Mouse (Mus musculus): Measurements from ENCODE around the gene Stmn3.
"Not testable (repeated sequence)": the region's sequence is repeated elsewhere in the genome, so short reads cannot be mapped to it uniquely, and the experiment has no call there.

Stmn3 gene

GRCm38 (mm10) chr2:181314080-181314810, at the start of gene Stmn3:
Gene Stmn3, minus strand, starts transcription at chr2:181314500.
- in situ Hi-C loops (cut with MboI, MseI), result no loop called here

- in situ Hi-C loops (cut with MboI, MseI), result loop anchor here (5.0 kb wide), 1 partner anchor 37 kb away; no protein-coding TSS in a partner anchor
Observed at GRCm38 (mm10) chr2:181363946-181364345, 49.6 kb upstream of the Stmn3 start.

- in situ Hi-C loops (cut with MboI, MseI), result no loop called here
Observed at GRCm38 (mm10) chr2:181356780-181357179, 42.5 kb upstream of the Stmn3 start.

GRCm38 (mm10) chr2:181342766-181343165, 28.5 kb upstream of the Stmn3 start:
- in situ Hi-C loops (cut with MboI, MseI), result no loop called here

GRCm38 (mm10) chr2:181340426-181340825, 26.1 kb upstream of the Stmn3 start:
- in situ Hi-C loops (cut with MboI, MseI), result no loop called here

- in situ Hi-C loops (cut with MboI, MseI), result no loop called here
Observed at GRCm38 (mm10) chr2:181334023-181334422, 19.7 kb upstream of the Stmn3 start.

- in situ Hi-C loops (cut with MboI, MseI), result no loop called here
Observed at GRCm38 (mm10) chr2:181332542-181332941, 18.2 kb upstream of the Stmn3 start.

GRCm38 (mm10) chr2:181326098-181326497, 11.8 kb upstream of the Stmn3 start:
- in situ Hi-C loops (cut with MboI, MseI), result loop anchor here (5.0 kb wide), 1 partner anchor 36 kb away; the partner anchor contains the start of gene Zgpat

- in situ Hi-C loops (cut with MboI, MseI), result no loop called here
Observed at GRCm38 (mm10) chr2:181322136-181322535, 7.8 kb upstream of the Stmn3 start.

GRCm38 (mm10) chr2:181320103-181320499, 5.8 kb upstream of the Stmn3 start:
- in situ Hi-C loops (cut with MboI, MseI), result no loop called here

GRCm38 (mm10) chr2:181319248-181320102, 5.2 kb upstream of the Stmn3 start, which contains the start of gene Rtel1:
Gene Rtel1, plus strand, starts transcription at chr2:181319739.
- in situ Hi-C loops (cut with MboI, MseI), result loop anchor here (5.0 kb wide), 1 partner anchor 132 kb away; the partner anchor contains the start of gene Ppdpf

- in situ Hi-C loops (cut with MboI, MseI), result no loop called here
Observed at GRCm38 (mm10) chr2:181313344-181314079, 788 bp downstream of the Stmn3 start.

- in situ Hi-C loops (cut with MboI, MseI), result no loop called here
Observed at GRCm38 (mm10) chr2:181313006-181313343, 1.3 kb downstream of the Stmn3 start.

GRCm38 (mm10) chr2:181312435-181312834, 1.9 kb downstream of the Stmn3 start:
- in situ Hi-C loops (cut with MboI, MseI), result no loop called here

GRCm38 (mm10) chr2:181307144-181307804, 7.0 kb downstream of the Stmn3 start:
- in situ Hi-C loops (cut with MboI, MseI), result no loop called here

GRCm38 (mm10) chr2:181304944-181305343, 9.4 kb downstream of the Stmn3 start:
- in situ Hi-C loops (cut with MboI, MseI), result no loop called here

- in situ Hi-C loops (cut with MboI, MseI), result no loop called here
Observed at GRCm38 (mm10) chr2:181302041-181302440, 12.3 kb downstream of the Stmn3 start.

GRCm38 (mm10) chr2:181290937-181291336, 23.4 kb downstream of the Stmn3 start:
- in situ Hi-C loops (cut with MboI, MseI), result no loop called here

GRCm38 (mm10) chr2:181288691-181289090, 25.6 kb downstream of the Stmn3 start:
- in situ Hi-C loops (cut with MboI, MseI), result no loop called here

- in situ Hi-C loops (cut with MboI, MseI), result not testable (repeated sequence)
Observed at GRCm38 (mm10) chr2:181287958-181288350, 26.3 kb downstream of the Stmn3 start, which contains the start of gene Gmeb2. Gene Gmeb2, minus strand, starts transcription at chr2:181288035.

- in situ Hi-C loops (cut with MboI, MseI), result no loop called here
Observed at GRCm38 (mm10) chr2:181287338-181287957, 26.9 kb downstream of the Stmn3 start.
